Mouse (Mus musculus) lung, embryonic 14.5 days (tissue): ENCODE results near the gene Paqr8. TPM values are rescaled to one million over a fixed set of nuclear protein-coding genes. Genes with fewer than 3 reads are reported as not detected.

Experiments
- ATAC-seq: fragments of 200-750 bp; cut with Nextera tagmentation; 2 replicates; pipeline ENCODE4 v1.8.0; 2017; ENCODE audit warnings: mild to moderate bottlenecking, moderate TSS enrichment, moderate library complexity; ENCODE audit not compliant: insufficient read depth
- DNase-seq: peaks from one replicate; pipeline ENCODE4 v3.0.0-alpha.2; 2015
- H3K27ac ChIP-seq: fragments of 300-500 bp; sonication (generic); 2 replicates; pipeline ENCODE4 v1.5.1; 2014; ENCODE audit warnings: low read depth, mild to moderate bottlenecking, moderate library complexity
- H3K27me3 ChIP-seq: fragments of 300-500 bp; sonication (generic); 2 replicates; pipeline ENCODE4 v1.6.1; 2014; ENCODE audit warnings: low read length, control low read depth; ENCODE audit not compliant: insufficient read depth
- H3K36me3 ChIP-seq: fragments of 300-500 bp; sonication (generic); 2 replicates; pipeline ENCODE4 v1.6.1; 2014; ENCODE audit warnings: control low read depth; ENCODE audit not compliant: insufficient read depth
- H3K4me1 ChIP-seq: fragments of 300-500 bp; sonication (generic); 2 replicates; pipeline ENCODE4 v1.6.1; 2014; ENCODE audit warnings: antibody characterized with exemption, control low read depth; ENCODE audit not compliant: insufficient read depth
- H3K4me2 ChIP-seq: fragments of 300-500 bp; sonication (generic); 2 replicates; pipeline ENCODE4 v1.6.1; 2014; ENCODE audit warnings: mild to moderate bottlenecking
- H3K4me3 ChIP-seq: fragments of 300-500 bp; sonication (generic); 2 replicates; pipeline ENCODE4 v1.5.1; 2014; ENCODE audit warnings: low read depth, low read length
- H3K9ac ChIP-seq: fragments of 300-500 bp; sonication (generic); 2 replicates; pipeline ENCODE4 v1.6.1; 2014
- H3K9me3 ChIP-seq: fragments of 300-500 bp; sonication (generic); 2 replicates; pipeline ENCODE4 v1.6.1; 2016; ENCODE audit warnings: low read depth, low read length, control low read depth
- CTCF ChIP-seq: IDR thresholded peaks from 2 replicates; pipeline ENCODE4 v1.5.1; 2016; ENCODE audit warnings: antibody characterized with exemption, low read depth
- WGBS: fragments of 180-500 bp; shearing (Covaris S2); extraction: QIAGEN DNeasy Blood & Tissue Kit; methylation state at CpG from one replicate; pipeline ENCODE4 v1.1.7; 2014; 5-methylcytosine and 5-hydroxymethylcytosine counted together
- polyA plus RNA-seq: library from polyadenylated mRNA; unstranded; fragments of >200 nt; fragmentation: Nextera tagmentation; extraction: Ambion mirVana; gene quantifications from 2 replicates; pipeline ENCODE4 v1.2.1, GENCODE M21; 2014

Gene Paqr8
- polyA plus RNA-seq, 1 experiment from 2014 or later: 5.4 TPM

DNA sequence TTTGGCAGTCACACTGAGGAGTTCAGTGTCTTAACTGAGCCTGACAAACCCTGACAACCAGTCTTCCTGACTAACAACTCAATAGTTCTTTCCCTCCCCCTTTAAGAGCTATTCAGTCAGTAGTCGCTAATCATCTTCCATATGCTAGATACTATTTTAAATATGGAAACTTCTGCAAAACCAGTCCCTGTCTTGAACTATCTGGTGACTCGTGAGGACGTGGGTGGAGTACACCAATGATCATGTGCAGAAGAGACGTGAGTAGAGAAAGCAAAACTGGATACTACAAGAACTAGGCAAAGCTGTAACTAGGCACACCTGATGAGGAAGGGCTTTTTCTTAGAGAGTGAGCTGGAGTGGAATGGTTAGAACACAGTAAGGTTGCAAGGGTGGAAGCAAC lies 35.5 kb downstream of the Paqr8 start:
- ATAC-seq (no peak), DNase-seq (no peak)
- no peaks in the 10 kb centered on the region for H3K27me3 ChIP-seq
- H3K4me2 ChIP-seq: no peak overlapping the region
- no peak overlapping the region for H3K27ac ChIP-seq
- no peak overlapping the region for H3K9ac ChIP-seq
- no peaks in the 10 kb centered on the region for H3K9me3 ChIP-seq
- TF ChIP-seq CTCF: no peak
- no peak overlapping the region for H3K4me3 ChIP-seq
- no peaks in the 10 kb centered on the region for H3K36me3 ChIP-seq
- peaks cover 6% of the 10 kb centered on the region; the same call in 1 of the 2 replicates for H3K4me1 ChIP-seq
- WGBS: 85% methylated on average over 4 of the region's 4 CpGs

DNA sequence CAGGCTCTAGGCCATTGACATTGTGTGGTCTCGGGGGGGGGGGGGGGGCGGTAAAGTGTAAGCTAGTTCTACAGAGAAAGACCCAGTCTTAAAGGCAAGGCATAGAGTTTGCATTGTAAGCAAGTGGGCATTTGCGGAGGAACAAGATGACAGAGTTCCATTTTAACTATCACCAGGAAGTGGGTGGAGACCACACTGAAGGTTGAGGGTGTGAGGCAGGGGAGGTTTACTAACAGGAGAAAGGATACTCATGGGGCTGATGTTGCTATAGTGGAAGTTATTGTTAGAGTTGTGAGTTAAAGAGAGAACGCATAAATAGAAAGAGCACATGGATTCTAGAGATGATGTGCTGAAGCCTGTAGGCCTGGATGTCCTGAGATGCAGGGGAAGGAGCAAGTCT lies 36.0 kb downstream of the Paqr8 start:
- DNase-seq (no peak), ATAC-seq (no peak)
- Histone ChIP-seq H3K36me3 (no peaks in the 10 kb centered on the region), H3K9ac (no peak overlapping the region), H3K27ac (no peak overlapping the region), H3K9me3 (no peaks in the 10 kb centered on the region), H3K27me3 (no peaks in the 10 kb centered on the region), H3K4me1 (peaks cover 6% of the 10 kb centered on the region; the same call in 1 of the 2 replicates), H3K4me2 (no peak overlapping the region), H3K4me3 (no peak overlapping the region)
- 80% methylated on average over 4 of the region's 4 CpGs for WGBS
- no peak for TF ChIP-seq CTCF

DNA sequence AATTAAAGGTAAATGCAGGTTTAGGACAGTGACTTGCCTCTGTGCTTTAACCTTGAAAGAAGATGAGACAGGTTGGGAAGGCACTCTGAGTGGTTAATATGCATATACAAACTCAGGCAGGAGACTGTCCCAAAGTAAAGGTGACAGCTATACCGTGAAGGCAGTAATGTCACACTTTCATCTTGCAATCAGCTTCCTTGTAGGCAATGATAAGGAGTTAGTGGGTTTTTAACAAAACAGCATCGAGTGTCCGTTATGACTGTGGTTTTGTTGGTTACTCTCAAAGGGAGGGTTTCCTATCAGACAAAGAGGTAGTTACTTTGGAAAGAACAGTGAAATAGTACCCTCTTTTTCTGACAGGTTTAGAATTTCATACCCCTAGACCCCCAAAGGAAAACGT lies 38.1 kb downstream of the Paqr8 start:
- H3K27me3 ChIP-seq: no peaks in the 10 kb centered on the region
- DNase-seq (no peak), ATAC-seq (no peak)
- 67% methylated on average over 4 of the region's 4 CpGs for WGBS
- H3K9ac ChIP-seq: no peak overlapping the region
- TF ChIP-seq CTCF: no peak
- H3K36me3 ChIP-seq: no peaks in the 10 kb centered on the region
- H3K9me3 ChIP-seq: no peaks in the 10 kb centered on the region
- no peak overlapping the region for H3K4me3 ChIP-seq
- H3K4me2 ChIP-seq: no peak overlapping the region
- no peaks in the 10 kb centered on the region for H3K4me1 ChIP-seq
- H3K27ac ChIP-seq: no peak overlapping the region

DNA sequence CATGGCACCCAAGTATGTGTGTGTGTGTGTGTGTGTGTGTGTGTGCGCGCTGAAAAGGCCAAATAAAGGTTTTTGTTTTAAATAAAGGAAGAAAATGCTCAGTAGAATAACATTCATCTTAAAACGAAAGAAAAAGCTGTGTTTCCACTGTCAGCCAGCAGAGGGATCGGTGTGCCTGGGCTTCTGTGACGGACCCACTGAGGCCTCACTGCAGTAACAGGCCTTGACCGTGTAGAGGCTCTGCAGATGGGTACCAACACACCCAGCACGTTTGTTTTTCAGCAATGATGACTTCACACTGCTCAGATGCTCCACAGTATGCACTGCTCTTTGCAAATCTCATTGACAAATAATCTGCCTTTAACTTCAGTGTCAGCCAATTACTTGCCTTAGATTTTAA lies 43.1 kb downstream of the Paqr8 start:
- DNase-seq (peak; percentile 84), ATAC-seq (peak; percentile 91)
- Histone ChIP-seq H3K36me3 (0 out of 2 replicates have a peak, but pooled peaks cover 4% of the 10 kb centered on the region), H3K4me2 (no peak overlapping the region), H3K4me1 (no peaks in the 10 kb centered on the region), H3K9ac (no peak overlapping the region), H3K27ac (no peak overlapping the region), H3K27me3 (no peaks in the 10 kb centered on the region), H3K9me3 (no peaks in the 10 kb centered on the region), H3K4me3 (no peak overlapping the region)
- WGBS: 21% methylated on average over 7 of the region's 7 CpGs
- TF ChIP-seq CTCF: peak; percentile 87

DNA sequence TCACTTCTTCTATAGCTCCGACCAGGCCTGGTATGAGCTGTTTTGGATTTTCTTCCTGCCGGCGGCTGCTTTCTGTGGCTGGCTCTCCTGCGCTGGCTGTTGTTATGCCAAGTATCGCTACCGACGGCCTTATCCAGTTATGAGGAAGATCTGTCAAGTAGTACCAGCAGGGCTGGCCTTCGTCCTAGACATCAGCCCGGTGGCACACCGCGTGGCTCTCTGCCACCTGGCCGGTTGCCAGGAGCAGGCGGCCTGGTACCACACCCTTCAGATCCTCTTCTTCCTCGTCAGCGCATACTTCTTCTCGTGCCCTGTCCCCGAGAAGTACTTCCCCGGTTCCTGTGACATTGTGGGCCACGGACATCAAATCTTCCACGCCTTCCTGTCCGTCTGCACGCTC lies 44.7 kb downstream of the Paqr8 start:
- Histone ChIP-seq H3K9ac (no peak overlapping the region), H3K36me3 (0 out of 2 replicates have a peak, but pooled peaks cover 4% of the 10 kb centered on the region), H3K27me3 (no peaks in the 10 kb centered on the region), H3K4me3 (no peak overlapping the region), H3K9me3 (no peaks in the 10 kb centered on the region), H3K27ac (no peak overlapping the region), H3K4me2 (no peak overlapping the region), H3K4me1 (no peaks in the 10 kb centered on the region)
- no peak for TF ChIP-seq CTCF
- WGBS: 82% methylated on average over 22 of the region's 22 CpGs
- DNase-seq: no peak
- ATAC-seq: no peak

DNA sequence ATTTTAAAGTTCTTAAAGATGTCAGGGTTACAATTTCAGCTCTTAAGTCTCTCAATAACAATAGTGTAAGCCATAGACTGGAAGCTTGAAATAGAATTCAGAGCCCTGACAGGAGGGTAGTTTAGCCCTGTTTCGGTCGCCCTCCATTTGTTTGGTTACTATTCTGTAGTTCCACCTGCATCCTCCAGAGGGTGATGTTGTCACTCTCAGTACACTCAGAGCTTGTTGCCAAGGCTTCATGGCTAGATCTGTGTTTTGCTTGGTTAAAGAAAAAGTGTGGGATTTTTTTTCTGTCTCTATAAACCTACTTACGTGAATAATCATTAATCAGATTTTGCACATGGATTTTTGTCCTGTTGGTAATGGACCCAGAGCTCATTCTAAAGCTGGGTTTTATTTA lies 48.6 kb downstream of the Paqr8 start:
- peak; percentile 91 for TF ChIP-seq CTCF
- no peak overlapping the region for H3K4me2 ChIP-seq
- no peaks in the 10 kb centered on the region for H3K4me1 ChIP-seq
- H3K4me3 ChIP-seq: no peak overlapping the region
- no peaks in the 10 kb centered on the region for H3K27me3 ChIP-seq
- no peak overlapping the region for H3K9ac ChIP-seq
- H3K36me3 ChIP-seq: 0 out of 2 replicates have a peak, but pooled peaks cover 4% of the 10 kb centered on the region
- DNase-seq (peak; percentile 88), ATAC-seq (0 out of 2 replicates have a peak, but pooled peaks have one; percentile 14)
- H3K9me3 ChIP-seq: no peaks in the 10 kb centered on the region
- H3K27ac ChIP-seq: no peak overlapping the region
- 21% methylated on average over 3 of the region's 3 CpGs for WGBS

DNA sequence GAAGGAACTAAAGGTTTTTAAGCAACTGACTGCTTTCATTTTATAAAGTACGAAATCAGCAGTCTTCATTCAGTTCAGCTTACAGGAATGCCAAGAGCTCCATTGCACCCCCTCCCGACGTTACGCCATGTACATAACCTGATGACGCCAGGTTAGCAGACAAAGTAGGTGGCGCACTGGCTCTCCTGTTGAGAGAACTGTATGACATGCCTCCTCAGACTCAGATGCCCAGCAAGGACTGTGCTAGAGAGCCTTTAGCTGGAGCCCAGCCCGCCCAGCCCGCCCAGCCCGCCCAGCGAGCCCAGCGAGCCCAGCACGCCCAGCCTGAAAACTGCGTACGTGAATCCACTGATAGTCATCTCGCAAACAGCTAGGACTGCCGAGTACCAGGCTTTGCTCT lies 49.7 kb downstream of the Paqr8 start:
- Histone ChIP-seq H3K4me1 (no peaks in the 10 kb centered on the region), H3K4me3 (no peak overlapping the region), H3K9ac (no peak overlapping the region), H3K9me3 (no peaks in the 10 kb centered on the region), H3K27me3 (no peaks in the 10 kb centered on the region), H3K4me2 (peak overlapping the region; percentile 35), H3K36me3 (0 out of 2 replicates have a peak, but pooled peaks cover under 1% of the 10 kb centered on the region), H3K27ac (no peak overlapping the region)
- peak; percentile 89 for ATAC-seq
- WGBS: 49% methylated on average over 16 of the region's 16 CpGs
- peak; percentile 72 for DNase-seq
- peak; percentile 35 for TF ChIP-seq CTCF

DNA sequence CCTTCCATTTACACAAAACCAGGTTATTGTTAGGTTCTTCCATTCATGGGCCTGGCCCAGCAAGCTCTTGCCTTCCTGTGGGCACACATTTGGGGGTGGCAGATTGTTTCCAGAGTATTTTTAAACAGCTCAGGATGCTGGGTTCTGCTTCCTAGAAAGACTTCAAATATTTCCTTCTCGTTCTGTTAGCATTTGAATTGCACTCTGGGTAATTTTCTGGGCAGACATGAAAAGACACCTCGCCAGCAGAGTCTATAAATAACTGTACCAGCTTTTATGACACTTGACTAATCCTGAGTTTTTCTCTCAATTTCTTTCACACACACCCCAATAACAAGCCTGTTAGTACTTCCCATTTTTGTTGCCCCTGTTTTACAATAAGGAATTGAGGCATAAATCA lies 50.9 kb downstream of the Paqr8 start:
- Histone ChIP-seq H3K4me3 (no peak overlapping the region), H3K4me1 (no peaks in the 10 kb centered on the region), H3K9me3 (no peaks in the 10 kb centered on the region), H3K9ac (no peak overlapping the region), H3K36me3 (no peaks in the 10 kb centered on the region), H3K4me2 (no peak overlapping the region), H3K27me3 (no peaks in the 10 kb centered on the region), H3K27ac (no peak overlapping the region)
- TF ChIP-seq CTCF: no peak
- no peak for ATAC-seq
- WGBS: 52% methylated on average over 2 of the region's 2 CpGs
- no peak for DNase-seq
